Mouse (Mus musculus): ENCODE measurements around the gene Nop56. TPM values are rescaled to one million over a fixed set of nuclear protein-coding genes. Genes with fewer than 3 reads are reported as not detected.

The Nop56 gene
- polyA plus RNA-seq, 1 experiment from 2014 or later: 246 TPM

DNA sequence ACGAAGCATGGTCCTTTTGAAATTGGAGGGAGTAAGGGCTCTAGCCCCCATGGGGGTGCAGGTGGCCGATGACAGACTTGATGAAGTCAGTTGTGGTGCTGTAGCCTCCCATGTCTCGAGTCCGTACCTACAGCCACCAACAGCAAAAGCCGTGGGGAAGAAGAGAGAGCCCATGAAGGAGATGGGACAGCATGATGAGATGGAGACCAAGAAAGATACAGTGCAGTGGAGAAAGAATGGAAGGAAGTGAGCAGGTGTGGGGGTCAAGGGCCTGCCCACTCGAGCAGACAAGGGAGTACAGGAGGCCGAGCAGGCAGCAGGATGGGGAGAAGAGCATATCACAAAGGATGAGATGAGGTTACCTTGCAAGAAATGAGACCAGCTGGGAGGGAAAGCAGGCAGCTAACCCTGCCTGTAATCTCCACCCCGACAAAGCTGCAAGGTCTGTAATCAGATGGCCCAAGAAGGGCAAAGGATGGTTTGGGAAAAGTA is 5.4 kb downstream of the Nop56 start:
- no peak for ATAC-seq (ENCODE audit: insufficient number of reproducible peaks, low FRiP score, low TSS enrichment, low read depth)
- WGBS: 36% methylated on average over 8 of the region's 8 CpGs
- Histone ChIP-seq H3K27ac (replicated peaks) (no peak overlapping the region), H3K9me3 (replicated peaks) (no peaks in the 10 kb centered on the region), H3K4me2 (replicated peaks) (no peak overlapping the region), H3K4me1 (peaks cover 32% of the 10 kb centered on the region), H3K27me3 (no peaks in the 10 kb centered on the region), H3K4me3 (replicated peaks) (no peak overlapping the region), H3K9ac (no peak overlapping the region), H3K36me3 (peaks cover 58% of the 10 kb centered on the region)

DNA sequence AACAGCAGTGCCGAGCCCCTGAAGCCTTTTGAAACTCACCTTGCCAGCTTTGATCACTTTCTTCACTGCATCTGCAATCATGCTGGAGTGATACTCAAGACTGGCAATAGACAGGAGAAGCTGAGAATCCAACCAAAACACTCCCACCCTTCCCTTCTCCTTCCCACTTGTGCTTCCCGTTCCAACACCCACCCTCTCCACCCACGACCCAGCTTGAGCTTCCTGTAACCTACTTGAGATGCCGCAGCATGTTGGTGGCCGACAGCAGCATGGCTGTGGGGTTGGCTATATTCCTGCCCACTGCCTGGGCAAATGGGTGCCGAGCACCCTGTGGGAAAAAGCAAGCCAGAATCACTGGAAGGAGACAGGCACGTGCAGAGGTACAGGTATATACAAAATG is 6.0 kb downstream of the Nop56 start:
- Histone ChIP-seq H3K4me3 (replicated peaks) (no peak overlapping the region), H3K9me3 (replicated peaks) (no peaks in the 10 kb centered on the region), H3K27ac (replicated peaks) (no peak overlapping the region), H3K4me1 (peaks cover 34% of the 10 kb centered on the region), H3K9ac (no peak overlapping the region), H3K4me2 (replicated peaks) (no peak overlapping the region), H3K27me3 (no peaks in the 10 kb centered on the region), H3K36me3 (peaks cover 58% of the 10 kb centered on the region)
- ATAC-seq (ENCODE audit: insufficient number of reproducible peaks, low FRiP score, low TSS enrichment, low read depth): no peak
- 61% methylated on average over 7 of the region's 7 CpGs for WGBS

DNA sequence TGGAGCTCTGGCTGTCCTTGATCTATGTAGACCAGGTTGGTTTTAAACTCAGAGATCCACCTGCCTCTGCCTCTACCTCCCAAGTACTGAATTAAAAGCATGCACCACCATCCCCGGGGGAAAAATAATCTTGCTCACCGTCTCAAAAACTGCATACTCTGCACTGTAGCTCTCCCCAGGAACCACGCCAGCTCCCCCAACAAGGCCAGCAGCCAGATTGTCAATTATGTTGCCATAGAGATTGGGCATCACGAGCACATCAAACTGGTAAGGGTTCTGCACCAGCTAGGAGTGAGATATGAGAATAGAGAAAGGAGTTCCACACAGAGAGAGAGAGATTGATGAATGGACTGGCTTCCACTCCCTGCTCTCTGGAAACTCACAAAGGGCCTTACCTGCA is 6.6 kb downstream of the Nop56 start:
- H3K4me3 ChIP-seq (replicated peaks): no peak overlapping the region
- H3K4me2 ChIP-seq (replicated peaks): no peak overlapping the region
- no peak overlapping the region for H3K9ac ChIP-seq
- H3K9me3 ChIP-seq (replicated peaks): no peaks in the 10 kb centered on the region
- no peaks in the 10 kb centered on the region for H3K27me3 ChIP-seq
- H3K36me3 ChIP-seq: peaks cover 52% of the 10 kb centered on the region
- WGBS: 60% methylated on average over 4 of the region's 4 CpGs
- H3K27ac ChIP-seq (replicated peaks): no peak overlapping the region
- no peak for ATAC-seq (ENCODE audit: insufficient number of reproducible peaks, low FRiP score, low TSS enrichment, low read depth)
- peaks cover 28% of the 10 kb centered on the region for H3K4me1 ChIP-seq

DNA sequence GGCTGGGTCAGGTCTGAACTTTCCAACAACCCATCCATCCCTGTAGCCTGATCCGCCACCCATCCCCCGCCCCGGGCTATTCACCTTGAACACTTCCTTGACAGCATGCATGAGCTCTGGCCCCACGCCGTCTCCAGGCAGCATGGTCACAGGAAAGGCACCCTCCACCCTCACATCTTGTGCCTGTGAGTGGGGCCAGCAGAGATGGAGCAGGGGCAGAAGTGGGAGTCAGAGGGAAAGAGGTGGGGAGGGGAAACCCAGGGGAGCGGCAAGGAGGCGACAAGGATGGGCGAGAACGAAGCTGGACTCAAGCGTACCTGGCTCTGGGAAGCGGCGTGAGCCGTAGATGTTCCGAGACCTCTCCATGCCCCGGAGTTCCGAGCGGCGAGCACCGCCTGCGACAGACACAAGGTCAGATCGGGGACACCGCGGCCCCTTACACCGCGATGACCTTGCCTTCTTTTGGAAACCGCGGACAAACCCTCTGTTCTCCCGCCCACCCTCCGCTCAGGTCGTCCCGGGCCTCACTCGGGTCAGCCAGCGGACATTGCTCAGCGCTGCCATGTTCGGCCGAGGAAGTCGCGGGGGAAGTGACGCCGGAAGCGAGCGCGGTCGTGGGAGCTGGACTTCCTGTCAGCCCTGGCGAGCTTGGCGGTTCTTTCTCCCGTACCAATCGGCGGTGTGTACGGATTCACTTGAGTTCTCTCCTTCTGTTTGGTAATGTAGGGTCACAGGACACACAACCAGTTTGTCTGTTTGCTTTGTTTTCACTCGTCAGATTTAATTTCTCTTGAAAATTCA is 9.8 kb downstream of the Nop56 start, which contains the start of gene Idh3b:
Gene Idh3b, minus strand, starts transcription at position 694 of the 801 bp plus-strand sequence.
- Histone ChIP-seq H3K9me3 (replicated peaks) (no peaks in the 10 kb centered on the region), H3K27me3 (no peaks in the 10 kb centered on the region), H3K4me3 (replicated peaks) (peak within 1 kb of the TSS; percentile 83), H3K9ac (peak within 1 kb of the TSS; percentile 74), H3K27ac (replicated peaks) (peak within 1 kb of the TSS; percentile 25), H3K4me2 (replicated peaks) (peak within 1 kb of the TSS; percentile 92), H3K36me3 (peaks cover 24% of the 10 kb centered on the region), H3K4me1 (peaks cover 14% of the 10 kb centered on the region)
- peak; percentile 79 for ATAC-seq (ENCODE audit: insufficient number of reproducible peaks, low FRiP score, low TSS enrichment, low read depth)
- under 1% methylated on average over 51 of the region's 51 CpGs for WGBS

DNA sequence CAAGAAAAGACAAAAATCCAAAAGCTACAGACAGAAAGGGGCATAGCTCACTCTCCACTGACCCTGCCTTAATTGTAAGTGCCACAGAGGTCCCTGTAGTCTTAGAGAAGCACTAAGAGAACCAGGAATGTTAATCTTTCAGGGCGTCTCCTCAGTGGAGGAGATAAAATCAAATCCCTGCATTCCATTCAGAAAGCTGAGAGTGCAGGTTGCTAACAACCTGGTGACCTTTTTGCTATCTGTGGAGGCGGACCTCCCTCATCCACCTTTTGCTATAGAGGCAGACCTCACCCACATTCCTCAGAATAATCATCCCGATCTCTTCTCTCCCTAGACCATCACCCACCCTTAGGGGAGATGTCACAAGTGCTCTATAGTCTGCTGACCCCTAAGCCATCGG is 14.9 kb downstream of the Nop56 start:
- Histone ChIP-seq H3K4me1 (peaks cover 18% of the 10 kb centered on the region), H3K9ac (no peak overlapping the region), H3K36me3 (no peaks in the 10 kb centered on the region), H3K27ac (replicated peaks) (no peak overlapping the region), H3K9me3 (replicated peaks) (no peaks in the 10 kb centered on the region), H3K4me3 (replicated peaks) (no peak overlapping the region), H3K27me3 (no peaks in the 10 kb centered on the region), H3K4me2 (replicated peaks) (no peak overlapping the region)
- 47% methylated on average over 4 of the region's 4 CpGs for WGBS
- ATAC-seq (ENCODE audit: insufficient number of reproducible peaks, low FRiP score, low TSS enrichment, low read depth): no peak

DNA sequence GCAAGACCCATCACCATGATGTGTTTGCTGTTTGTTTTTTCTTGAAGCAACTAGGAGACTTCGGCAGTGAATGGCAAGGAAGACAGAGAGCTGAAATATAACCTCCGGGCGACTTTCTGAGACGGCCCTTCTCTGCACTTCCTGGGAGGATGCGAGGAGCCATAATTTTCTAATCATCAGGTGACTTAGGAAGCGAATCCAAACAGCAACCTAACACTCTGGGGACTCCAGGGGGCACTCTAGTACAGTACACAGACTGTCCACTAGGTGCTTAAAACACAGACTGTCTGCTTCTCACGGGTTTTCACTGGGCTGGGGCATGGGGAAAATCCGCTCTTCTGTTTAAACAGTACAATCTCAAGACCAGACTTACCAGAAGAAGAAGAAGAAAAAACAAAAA is 17.2 kb downstream of the Nop56 start:
- Histone ChIP-seq H3K9me3 (replicated peaks) (no peaks in the 10 kb centered on the region), H3K4me1 (peaks cover 30% of the 10 kb centered on the region), H3K27me3 (peaks cover 6% of the 10 kb centered on the region; the same call in 1 of the 2 replicates), H3K4me3 (replicated peaks) (no peak overlapping the region), H3K4me2 (replicated peaks) (no peak overlapping the region), H3K9ac (no peak overlapping the region), H3K27ac (replicated peaks) (no peak overlapping the region), H3K36me3 (no peaks in the 10 kb centered on the region)
- 7% methylated on average over 8 of the region's 8 CpGs for WGBS
- ATAC-seq (ENCODE audit: insufficient number of reproducible peaks, low FRiP score, low TSS enrichment, low read depth): no peak

DNA sequence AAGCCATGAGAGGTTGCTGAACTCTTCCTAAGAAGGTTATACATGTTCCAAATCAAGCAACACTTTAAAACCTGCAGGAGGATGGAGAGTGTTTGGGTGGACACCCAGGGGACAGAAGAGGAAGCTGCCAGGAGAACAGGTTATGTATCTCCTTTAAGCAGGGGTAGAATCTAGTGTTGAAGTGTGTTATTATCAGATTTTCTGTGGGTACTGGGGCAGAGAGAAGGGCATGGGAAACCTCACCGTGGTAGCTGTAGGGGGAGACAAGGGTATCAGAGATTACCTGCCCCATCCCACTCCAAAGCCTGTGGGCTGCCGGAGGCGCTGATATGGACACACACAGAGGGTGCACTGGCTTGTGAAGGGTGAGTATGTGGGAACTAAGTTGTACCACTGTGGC is 18.8 kb downstream of the Nop56 start:
- Histone ChIP-seq H3K4me1 (peaks cover 39% of the 10 kb centered on the region), H3K36me3 (no peaks in the 10 kb centered on the region), H3K9ac (no peak overlapping the region), H3K4me3 (replicated peaks) (no peak overlapping the region), H3K27ac (replicated peaks) (no peak overlapping the region), H3K9me3 (replicated peaks) (no peaks in the 10 kb centered on the region), H3K27me3 (peaks cover 7% of the 10 kb centered on the region; the same call in 1 of the 2 replicates), H3K4me2 (replicated peaks) (peak overlapping the region; percentile 85; the same call in 1 of the 2 replicates)
- no peak for ATAC-seq (ENCODE audit: insufficient number of reproducible peaks, low FRiP score, low TSS enrichment, low read depth)
- WGBS: 53% methylated on average over 3 of the region's 3 CpGs

DNA sequence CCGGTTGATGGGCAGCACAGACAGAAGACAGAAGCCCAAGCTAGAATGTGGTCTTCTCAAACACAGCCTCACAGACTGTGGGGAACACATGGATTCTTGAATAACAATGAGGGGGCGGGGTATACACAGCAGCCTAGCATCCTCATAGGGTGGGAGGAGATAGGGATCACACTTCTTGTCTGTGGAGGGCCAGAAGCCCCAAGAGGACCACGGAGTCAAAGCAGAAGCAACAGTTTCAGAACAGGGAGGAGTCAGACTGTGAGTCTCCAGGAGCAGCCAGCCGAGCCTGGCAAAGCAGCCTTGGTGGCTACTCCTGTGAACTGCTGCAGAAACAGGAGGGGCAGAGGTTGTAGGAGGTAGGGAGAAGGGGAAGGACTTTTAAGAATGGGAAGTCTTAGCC is 19.3 kb downstream of the Nop56 start:
- Histone ChIP-seq H3K27me3 (peaks cover 7% of the 10 kb centered on the region; the same call in 1 of the 2 replicates), H3K4me1 (peaks cover 39% of the 10 kb centered on the region), H3K36me3 (no peaks in the 10 kb centered on the region), H3K9ac (no peak overlapping the region), H3K27ac (replicated peaks) (no peak overlapping the region), H3K4me2 (replicated peaks) (peak overlapping the region; percentile 85; the same call in 1 of the 2 replicates), H3K9me3 (replicated peaks) (no peaks in the 10 kb centered on the region), H3K4me3 (replicated peaks) (no peak overlapping the region)
- WGBS: 2% methylated on average over 4 of the region's 4 CpGs
- ATAC-seq (ENCODE audit: insufficient number of reproducible peaks, low FRiP score, low TSS enrichment, low read depth): peak; percentile 61; the same call in 1 of the 2 replicates

DNA sequence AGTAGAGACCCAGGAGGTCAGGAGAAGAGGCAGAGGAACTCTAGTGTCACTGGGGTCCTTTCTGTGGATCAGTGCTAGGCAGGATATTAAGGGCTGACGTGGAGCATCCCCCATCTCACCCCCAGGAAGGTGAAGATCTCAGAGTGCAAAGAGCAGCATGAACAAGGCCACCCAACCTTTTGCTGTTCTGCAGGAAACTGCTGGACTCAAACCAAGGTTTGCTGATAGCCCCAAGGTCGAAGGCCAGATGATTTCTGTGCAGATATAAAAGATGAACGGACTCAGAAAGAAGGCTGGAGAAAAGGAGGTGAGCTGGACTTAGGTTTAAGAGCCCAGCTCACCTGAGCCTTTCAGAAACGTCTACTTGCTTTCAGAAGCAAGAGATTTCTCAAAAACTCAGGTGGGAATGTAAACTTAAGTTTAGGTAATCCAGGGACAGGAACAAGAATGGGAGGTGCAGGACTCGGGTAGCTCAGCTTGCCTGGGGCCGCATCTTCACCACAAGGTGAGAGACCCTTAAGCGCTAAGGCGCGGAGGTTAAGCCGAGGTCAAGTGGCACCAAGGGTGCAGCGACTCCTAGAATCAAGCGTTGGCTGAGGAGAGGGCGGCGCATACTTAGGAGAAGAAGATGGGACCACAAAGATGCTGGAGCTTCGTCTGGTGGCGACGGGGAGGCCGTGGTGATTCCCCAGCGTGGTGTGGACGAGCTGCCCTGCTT is 20.1 kb downstream of the Nop56 start:
- peak overlapping the region; percentile 50 for H3K9ac ChIP-seq
- WGBS: 8% methylated on average over 20 of the region's 20 CpGs
- H3K36me3 ChIP-seq: no peaks in the 10 kb centered on the region
- H3K4me3 ChIP-seq (replicated peaks): peak overlapping the region; percentile 75
- H3K4me2 ChIP-seq (replicated peaks): peak overlapping the region; percentile 85
- ATAC-seq (ENCODE audit: insufficient number of reproducible peaks, low FRiP score, low TSS enrichment, low read depth): no peak
- peaks cover 39% of the 10 kb centered on the region for H3K4me1 ChIP-seq
- H3K27ac ChIP-seq (replicated peaks): peak overlapping the region; percentile 83; the same call in 1 of the 2 replicates
- no peaks in the 10 kb centered on the region for H3K9me3 ChIP-seq (replicated peaks)
- peaks cover 7% of the 10 kb centered on the region; the same call in 1 of the 2 replicates for H3K27me3 ChIP-seq

DNA sequence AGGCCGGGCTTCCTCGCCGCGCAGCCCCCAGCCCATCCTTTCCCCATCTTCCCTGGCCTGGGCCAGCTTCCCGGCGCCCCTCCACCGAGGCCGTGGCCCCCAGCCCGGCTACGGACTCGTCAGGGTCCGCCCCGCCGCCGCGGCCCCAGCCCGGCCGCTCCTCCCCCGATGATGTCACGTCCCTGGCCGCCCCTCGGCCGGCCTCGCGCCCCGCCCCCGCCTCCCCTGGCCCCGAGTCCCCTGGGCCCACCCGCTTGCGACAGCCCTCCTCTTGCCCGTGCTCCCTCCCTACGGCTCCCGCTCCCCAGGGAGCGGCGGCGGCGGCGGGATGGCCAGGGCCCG is 20.7 kb downstream of the Nop56 start, which contains the start of gene Ebf4:
Gene Ebf4, plus strand, starts transcription at position 234 of the 342 bp plus-strand sequence.
- peak within 1 kb of the TSS; percentile 50 for H3K9ac ChIP-seq
- H3K36me3 ChIP-seq: no peaks in the 10 kb centered on the region
- WGBS: 0% methylated on average over 35 of the region's 39 CpGs
- H3K4me3 ChIP-seq (replicated peaks): peak within 1 kb of the TSS; percentile 75
- peaks cover 39% of the 10 kb centered on the region for H3K4me1 ChIP-seq
- H3K27me3 ChIP-seq: peaks cover 7% of the 10 kb centered on the region; the same call in 1 of the 2 replicates
- no peaks in the 10 kb centered on the region for H3K9me3 ChIP-seq (replicated peaks)
- peak within 1 kb of the TSS; percentile 85 for H3K4me2 ChIP-seq (replicated peaks)
- H3K27ac ChIP-seq (replicated peaks): peak within 1 kb of the TSS; percentile 83
- peak; percentile 73 for ATAC-seq (ENCODE audit: insufficient number of reproducible peaks, low FRiP score, low TSS enrichment, low read depth)

All from embryonic facial prominence, embryonic 15.5 days (tissue).